Mouse (Mus musculus) embryonic stem cell, embryonic (primary cell): ENCODE results near the gene Hcn2.

Experiments used
- CTCF ChIA-PET, 4 experiments: fragments of 300-600 bp in 2 of 4; fragments of 350-600 bp in 2 of 4; sonication (Branson Sonifier 250); formaldehyde crosslinking; loops; one replicate each; lab custom pipeline; 2022; ENCODE audit warnings: inconsistent platforms in 2 of 4; lab: Charles Lee
- POLR2A ChIA-PET, 4 experiments: fragments of 300-600 bp in 2 of 4; fragments of 350-600 bp in 2 of 4; sonication (Branson Sonifier 250); formaldehyde crosslinking; loops; one replicate each; lab custom pipeline; 2022; ENCODE audit warnings: antibody characterized with exemption in 4 of 4, inconsistent platforms in 1 of 4; lab: Charles Lee

Gene Hcn2

DNA sequence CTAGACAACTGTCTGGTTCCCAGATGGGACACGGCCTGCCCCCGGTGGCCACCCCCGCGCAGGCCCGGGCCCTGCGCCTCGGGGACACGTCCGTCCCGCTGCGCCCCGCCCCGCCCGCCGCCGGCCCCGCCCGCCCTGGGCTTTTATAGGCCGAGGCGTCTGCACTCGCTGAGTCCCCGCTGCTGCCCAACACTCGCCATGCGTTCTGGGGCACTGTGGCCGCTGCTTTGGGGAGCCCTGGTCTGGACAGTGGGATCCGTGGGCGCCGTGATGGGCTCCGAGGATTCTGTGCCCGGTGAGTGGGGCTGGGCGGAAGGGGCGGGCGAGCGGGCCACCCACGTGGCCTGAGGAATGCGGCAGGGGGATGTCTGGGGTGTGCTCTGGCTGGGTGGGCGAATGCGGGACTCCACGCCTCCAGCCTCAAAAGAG lies 60.7 kb downstream of the Hcn2 start, which contains the start of gene Fstl3:
TSS of gene Fstl3 (plus strand) at position 170 of the 429 bp plus-strand sequence.
- ChIA-PET POLR2A (interaction anchor here in 3 of 4 experiments (0.5 to 1.8 kb wide), 7 partner anchors 8 to 390 kb away, joined by 3 to 6 read pairs (median 4); partner anchors contain the start of gene Bsg (in 1 of the 3)), CTCF (interaction anchor here in 2 of 4 experiments (0.6 to 1.8 kb wide), 13 partner anchors 8 to 401 kb away, joined by 3 to 10 read pairs (median 4); partner anchors contain the start of genes Med16 (in 1 of the 2), Misp (in 1 of the 2) and Wdr18 (in 1 of the 2))

DNA sequence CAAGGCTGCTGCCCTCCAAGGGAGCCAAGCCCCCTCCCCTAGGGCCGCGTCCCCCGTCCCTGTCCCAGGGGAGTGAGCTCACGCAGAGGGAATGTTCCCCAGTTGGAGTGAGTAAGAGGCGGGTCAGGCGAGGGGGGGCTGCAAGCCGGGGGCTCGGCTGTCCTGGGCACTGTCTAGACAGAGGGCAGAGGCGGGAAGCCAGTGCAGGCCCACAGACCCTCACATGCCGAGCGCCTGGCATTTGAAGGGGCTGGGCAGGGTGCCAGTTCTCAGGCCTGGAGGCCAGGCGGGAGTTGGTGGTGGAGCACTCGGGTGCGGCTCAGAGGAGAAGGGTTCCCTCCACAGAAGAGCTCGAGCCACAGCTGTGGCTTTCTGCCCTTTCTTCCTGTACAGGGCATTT lies 61.6 kb downstream of the Hcn2 start:
- CTCF ChIA-PET = interaction anchor here (0.5 to 1.8 kb wide), 17 partner anchors 8 to 1852 kb away, joined by 3 to 10 read pairs (median 4); partner anchors contain the start of genes Madcam1 (in 1 of the 4), Med16 (in 1 of the 4) and Wdr18 (in 1 of the 4)

DNA sequence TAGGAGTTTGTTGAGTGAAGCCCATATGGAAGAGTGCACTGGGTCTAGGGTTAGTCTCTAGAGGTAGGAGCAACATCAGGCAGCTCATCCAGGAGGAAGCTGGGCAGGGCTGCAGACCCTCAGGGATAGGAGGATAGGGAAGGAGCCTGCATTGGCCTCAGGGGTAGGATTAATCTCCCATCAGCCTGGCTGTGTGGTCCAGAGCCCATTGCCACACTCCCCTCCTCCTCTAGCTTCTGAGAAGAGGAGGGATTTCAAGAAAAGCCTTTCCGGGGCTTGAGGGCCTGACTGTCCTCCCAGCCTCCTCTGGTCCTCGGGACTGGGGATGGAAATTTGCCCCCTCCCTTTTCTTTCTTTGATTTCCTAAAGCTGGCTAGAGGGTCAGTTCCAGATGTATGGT lies 62.8 kb downstream of the Hcn2 start:
- POLR2A ChIA-PET = interaction anchor here in 3 of 4 experiments (0.5 to 2.3 kb wide), 9 partner anchors 8 to 513 kb away, joined by 3 to 14 read pairs (median 8); partner anchors contain the start of genes Bsg (in 1 of the 3) and Rps15 (in 1 of the 3)
- CTCF ChIA-PET = interaction anchor here (1.0 to 2.4 kb wide), 10 partner anchors 9 to 106 kb away, joined by 3 to 58 read pairs (median 6); partner anchors contain the start of genes Misp (in 1 of the 4) and Rnf126 (in 1 of the 4)

More for the DNA sequence above, 61.6 kb downstream of the Hcn2 start:
- POLR2A ChIA-PET = interaction anchor here in 3 of 4 experiments (0.5 to 1.6 kb wide), 7 partner anchors 9 to 74 kb away, joined by 3 to 6 read pairs (median 4); partner anchors contain the start of gene Bsg (in 1 of the 3)

DNA sequence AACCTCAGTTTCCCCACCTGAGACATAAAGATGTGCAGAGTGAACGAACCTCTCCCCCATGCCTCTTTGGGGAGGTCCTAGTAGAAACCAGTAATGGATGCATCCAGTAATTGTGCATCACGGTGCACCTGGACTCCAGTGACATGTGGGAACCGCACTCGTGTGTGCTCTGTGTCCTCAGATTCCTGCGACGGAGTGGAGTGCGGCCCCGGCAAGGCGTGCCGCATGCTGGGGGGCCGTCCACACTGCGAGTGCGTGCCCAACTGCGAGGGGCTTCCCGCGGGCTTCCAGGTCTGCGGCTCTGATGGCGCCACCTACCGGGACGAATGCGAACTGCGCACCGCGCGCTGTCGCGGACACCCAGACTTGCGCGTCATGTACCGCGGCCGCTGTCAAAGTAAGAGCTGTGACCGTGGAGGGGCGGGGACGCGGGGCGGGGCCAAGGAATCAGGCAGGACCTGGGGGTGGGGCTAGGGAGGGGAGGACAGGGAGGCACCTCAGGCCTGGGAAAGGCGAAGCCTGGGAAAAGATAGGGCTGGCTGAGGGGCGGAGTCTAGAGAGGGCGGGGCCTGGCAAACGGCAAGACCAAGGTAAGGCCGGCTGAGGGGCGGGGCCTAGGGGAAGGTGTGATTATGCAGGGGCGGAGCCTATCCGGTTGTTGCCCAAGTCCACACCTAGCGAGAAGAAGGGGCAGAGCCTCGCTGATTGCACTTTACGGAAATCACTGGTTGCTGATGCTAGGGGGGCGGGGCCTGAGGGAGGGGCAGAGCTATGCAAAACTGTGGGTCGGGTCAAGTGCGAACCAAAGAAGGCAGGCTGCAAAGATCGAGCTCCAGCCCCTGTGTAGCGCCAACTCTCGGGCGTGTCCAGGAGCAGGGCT lies 63.6 kb downstream of the Hcn2 start:
- ChIA-PET POLR2A (interaction anchor here in 3 of 4 experiments (0.5 to 2.3 kb wide), 108 partner anchors 9 to 1725 kb away, joined by 3 to 26 read pairs (median 4); partner anchors contain the start of genes Ptbp1 (in 3 of the 3), Rnf126 (in 3 of the 3), Bsg (in 2 of the 3) and Med16 (in 2 of the 3)), CTCF (interaction anchor here (0.5 to 3.3 kb wide), 129 partner anchors 8 to 1590 kb away, joined by 3 to 75 read pairs (median 4); partner anchors contain the start of genes Palm (in 4 of the 4), Bsg (in 3 of the 4), Rnf126 (in 3 of the 4) and Med16 (in 2 of the 4))

DNA sequence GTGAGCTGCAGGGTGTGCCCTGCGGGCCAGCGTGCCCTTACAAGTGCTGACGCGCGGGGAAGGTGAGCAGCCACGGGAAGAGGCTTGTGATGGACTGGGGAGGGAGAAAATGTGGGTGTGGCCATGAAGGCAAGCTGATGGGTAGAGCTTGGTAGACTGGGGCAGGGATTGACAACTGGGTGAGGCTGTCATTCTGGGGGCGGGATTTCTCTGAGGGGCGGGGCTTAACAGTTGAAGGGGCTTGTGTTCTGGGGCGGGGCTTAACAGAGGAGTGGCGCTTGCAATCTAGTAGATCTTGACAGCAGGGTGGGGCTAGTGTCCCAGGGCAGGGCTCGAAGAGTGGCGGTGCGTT lies 64.2 kb downstream of the Hcn2 start:
- ChIA-PET POLR2A (interaction anchor here in 3 of 4 experiments (0.5 to 2.3 kb wide), 103 partner anchors 8 to 1726 kb away, joined by 3 to 26 read pairs (median 4); partner anchors contain the start of genes Ptbp1 (in 3 of the 3), Rnf126 (in 3 of the 3), Bsg (in 2 of the 3) and Med16 (in 2 of the 3)), CTCF (interaction anchor here (0.5 to 3.3 kb wide), 123 partner anchors 8 to 1591 kb away, joined by 3 to 75 read pairs (median 4); partner anchors contain the start of genes Palm (in 4 of the 4), Bsg (in 3 of the 4), Rnf126 (in 3 of the 4) and Med16 (in 2 of the 4))

DNA sequence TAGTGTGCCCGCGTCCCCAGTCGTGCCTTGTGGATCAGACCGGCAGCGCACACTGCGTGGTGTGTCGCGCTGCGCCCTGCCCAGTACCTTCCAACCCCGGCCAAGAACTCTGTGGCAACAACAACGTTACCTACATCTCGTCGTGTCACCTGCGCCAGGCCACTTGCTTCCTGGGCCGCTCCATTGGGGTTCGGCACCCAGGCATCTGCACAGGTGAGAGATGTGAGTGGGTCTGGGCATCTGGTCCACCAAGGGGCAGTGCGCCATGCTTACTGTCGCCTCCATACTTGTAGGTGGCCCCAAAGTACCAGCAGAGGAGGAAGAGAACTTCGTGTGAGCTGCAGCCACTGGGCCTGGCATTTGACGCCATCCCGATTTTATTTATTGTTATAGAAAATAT lies 64.7 kb downstream of the Hcn2 start:
- CTCF ChIA-PET = interaction anchor here in 3 of 4 experiments (0.6 to 3.3 kb wide), 30 partner anchors 9 to 445 kb away, joined by 3 to 75 read pairs (median 8); partner anchors contain the start of genes Bsg (in 2 of the 3), Med16 (in 1 of the 3), Misp (in 1 of the 3) and Mum1 (in 1 of the 3)
- POLR2A ChIA-PET = interaction anchor here in 3 of 4 experiments (0.6 to 2.3 kb wide), 49 partner anchors 8 to 1355 kb away, joined by 3 to 26 read pairs (median 5); partner anchors contain the start of genes Ptbp1 (in 3 of the 3), Palm (in 2 of the 3), Polrmt (in 2 of the 3) and Rnf126 (in 2 of the 3)

DNA sequence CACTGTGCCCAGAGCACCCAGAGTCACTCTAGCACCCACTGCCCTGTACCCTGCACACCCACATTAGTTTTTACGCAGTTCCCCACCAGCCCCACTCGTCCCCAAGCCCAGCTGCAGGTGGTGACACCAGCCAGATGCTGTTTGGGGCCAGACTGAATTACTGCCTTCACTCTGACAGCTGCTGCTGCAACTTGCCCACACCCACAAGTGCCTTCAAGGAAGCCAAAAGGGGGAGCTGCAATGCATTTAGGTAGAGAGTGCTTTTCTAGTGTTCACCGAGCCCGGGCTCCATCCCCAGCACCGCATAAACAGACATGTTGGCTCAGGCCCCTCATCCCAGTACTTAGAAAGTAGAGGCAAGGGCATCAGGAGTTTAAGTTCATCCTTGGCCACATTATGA lies 65.5 kb downstream of the Hcn2 start:
- ChIA-PET POLR2A (interaction anchor here in 2 of 4 experiments (0.5 to 1.4 kb wide), 4 partner anchors 19 to 82 kb away, joined by 3 to 5 read pairs (median 3); partner anchors contain the start of gene Ptbp1 (in 1 of the 2)), CTCF (interaction anchor here in 2 of 4 experiments (0.5 to 3.3 kb wide), 7 partner anchors 9 to 242 kb away, joined by 3 to 75 read pairs (median 3); partner anchors contain the start of genes Palm (in 2 of the 2), Bsg (in 1 of the 2) and Prss57 (in 1 of the 2))

DNA sequence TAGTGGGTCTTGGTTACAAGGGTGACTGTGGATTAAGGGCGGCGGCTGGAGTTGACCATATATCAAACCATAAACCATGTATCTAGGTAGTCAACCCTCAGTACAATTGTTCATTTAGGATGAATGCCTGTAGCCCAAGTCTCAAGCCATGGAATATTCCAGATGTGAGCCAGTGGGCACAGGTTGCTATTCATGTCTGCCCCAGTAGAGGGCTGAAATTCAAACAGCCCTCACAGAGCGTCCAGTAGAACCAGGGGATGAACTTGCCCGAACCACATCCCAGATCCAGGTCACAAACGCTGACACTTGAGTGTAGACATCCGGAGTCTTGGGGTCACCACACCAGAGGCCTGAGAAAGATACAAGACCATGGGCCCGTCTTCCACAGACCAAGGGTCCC lies 66.6 kb downstream of the Hcn2 start:
- ChIA-PET CTCF (interaction anchor here in 3 of 4 experiments (0.5 to 3.3 kb wide), 5 partner anchors 9 to 175 kb away, joined by 3 to 75 read pairs (median 3); partner anchors contain the start of genes Palm (in 1 of the 3) and Prss57 (in 1 of the 3)), POLR2A (no interaction called here)

DNA sequence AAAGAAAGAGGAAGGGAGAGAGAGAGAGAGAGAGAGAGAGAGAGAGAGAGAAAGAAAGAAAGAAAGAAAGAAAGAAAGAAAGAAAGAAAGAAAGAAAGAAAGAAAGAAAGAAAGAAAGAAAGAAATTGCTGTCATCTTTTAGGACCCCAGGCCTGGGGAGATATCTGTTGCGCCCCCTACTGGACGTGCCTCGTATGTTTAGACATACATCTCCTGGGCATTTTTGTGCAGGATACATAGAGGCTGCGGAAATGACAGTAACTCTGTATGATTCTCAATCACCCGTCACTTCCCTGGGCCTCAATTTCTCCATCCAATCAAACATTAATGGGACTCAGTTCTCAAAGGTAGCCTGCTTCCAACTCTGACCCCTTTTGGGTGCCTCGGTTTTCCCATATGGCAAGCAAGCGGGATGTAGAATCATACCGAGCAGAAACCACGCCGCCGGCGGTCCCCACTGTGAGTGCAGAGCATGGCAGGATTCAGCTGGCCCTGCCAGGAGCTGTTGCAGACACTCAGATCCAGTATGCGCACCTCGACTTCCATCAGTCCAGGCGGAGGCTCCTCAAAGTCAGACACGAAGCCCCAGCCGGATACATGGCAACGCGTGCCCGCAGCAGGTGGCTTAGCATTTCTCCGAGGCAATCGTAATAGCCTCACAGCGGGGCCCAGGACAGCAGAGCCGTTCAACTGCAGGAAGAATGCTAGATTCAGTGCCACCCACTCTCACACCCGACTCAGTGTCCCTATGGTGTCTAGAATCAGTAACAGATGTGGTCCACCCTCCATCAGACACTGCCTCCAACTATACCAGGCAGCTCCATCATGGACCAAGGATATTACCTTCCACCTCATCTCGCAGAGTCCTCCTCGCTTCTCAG lies 67.7 kb downstream of the Hcn2 start:
- ChIA-PET CTCF (interaction anchor here in 3 of 4 experiments (0.6 to 2.6 kb wide), 10 partner anchors 9 to 1744 kb away, joined by 3 to 20 read pairs (median 3); partner anchors contain the start of genes Palm (in 2 of the 3), Madcam1 (in 1 of the 3), Mum1 (in 1 of the 3) and Polrmt (in 1 of the 3)), POLR2A (interaction anchor here in 2 of 4 experiments (0.6 to 1.6 kb wide), 5 partner anchors 11 to 383 kb away, joined by 3 read pairs; no protein-coding TSS in a partner anchor)
